Mouse (Mus musculus) R1 (cell line): ENCODE data around the gene Cdk2ap1.
"Not testable (repeated sequence)": the region's sequence is repeated elsewhere in the genome, so short reads cannot be mapped to it uniquely, and the experiment has no call there.

ENCODE experiments used
- DNase-seq: peaks from one replicate; pipeline ENCODE4 v3.0.0-alpha.2; 2018; ENCODE audit warnings: low read depth, low spot score

Cdk2ap1 gene

DNA sequence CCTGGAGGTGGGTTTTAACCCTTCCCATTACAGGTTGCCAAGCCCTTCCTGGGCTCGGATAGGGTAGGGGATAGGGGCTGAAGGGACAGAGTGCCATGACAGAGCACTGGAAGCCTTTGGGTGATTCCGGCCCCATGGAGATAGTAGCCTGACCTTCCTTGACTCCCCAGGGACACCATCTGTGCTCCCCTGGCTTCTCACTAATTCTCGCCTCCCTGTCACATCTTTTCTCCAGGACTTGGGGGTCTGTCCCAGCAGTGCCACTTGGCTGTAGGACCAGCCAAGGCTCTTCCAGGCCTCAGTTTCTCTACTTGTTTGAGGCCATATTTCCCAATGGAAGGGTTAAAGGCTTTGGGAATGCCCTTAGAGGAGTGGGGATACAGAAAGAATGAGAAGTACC lies 11.3 kb downstream of the Cdk2ap1 start:
- no peak for DNase-seq

DNA sequence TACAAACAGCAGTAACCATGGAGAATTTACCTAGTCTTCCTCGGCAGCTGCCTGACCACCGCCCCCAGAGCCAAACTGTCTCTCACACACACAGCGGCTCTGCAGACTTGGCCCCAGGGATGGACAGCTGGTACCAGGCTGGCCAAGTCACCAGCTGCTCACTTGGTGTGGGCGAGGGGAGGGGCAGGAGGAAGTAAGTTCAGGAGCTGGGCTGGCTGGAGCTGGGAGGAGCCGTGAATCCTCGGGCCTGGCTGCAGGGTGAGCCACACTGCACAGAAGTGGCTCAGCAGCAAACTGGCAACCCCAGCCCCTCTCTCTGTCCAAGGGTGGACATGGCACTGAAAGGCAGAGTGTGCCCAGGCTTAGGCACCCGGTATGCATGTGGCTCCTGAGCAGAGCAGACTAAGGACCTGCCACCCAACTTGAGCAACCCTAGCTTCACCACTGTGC lies 11.7 kb downstream of the Cdk2ap1 start:
- peak; percentile 23 for DNase-seq

DNA sequence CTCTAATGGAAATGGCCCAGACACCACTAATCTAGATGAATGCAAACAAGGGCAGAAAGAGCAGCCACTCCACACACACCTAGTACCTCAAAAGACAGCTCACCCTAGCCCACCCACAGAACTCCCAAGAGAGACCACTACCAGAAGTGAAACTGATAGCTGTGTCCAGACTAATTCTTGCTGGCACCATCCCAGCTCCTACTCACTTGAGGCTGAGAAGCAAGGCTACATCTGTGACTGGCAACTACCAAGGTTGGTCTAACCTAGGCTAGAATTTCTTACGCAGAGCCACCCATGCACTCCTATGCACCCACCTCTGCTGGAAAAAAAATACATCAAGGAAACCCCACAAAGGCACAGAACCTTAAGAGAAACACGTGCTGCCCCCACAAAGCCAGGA lies 12.5 kb downstream of the Cdk2ap1 start:
- no peak for DNase-seq

DNA sequence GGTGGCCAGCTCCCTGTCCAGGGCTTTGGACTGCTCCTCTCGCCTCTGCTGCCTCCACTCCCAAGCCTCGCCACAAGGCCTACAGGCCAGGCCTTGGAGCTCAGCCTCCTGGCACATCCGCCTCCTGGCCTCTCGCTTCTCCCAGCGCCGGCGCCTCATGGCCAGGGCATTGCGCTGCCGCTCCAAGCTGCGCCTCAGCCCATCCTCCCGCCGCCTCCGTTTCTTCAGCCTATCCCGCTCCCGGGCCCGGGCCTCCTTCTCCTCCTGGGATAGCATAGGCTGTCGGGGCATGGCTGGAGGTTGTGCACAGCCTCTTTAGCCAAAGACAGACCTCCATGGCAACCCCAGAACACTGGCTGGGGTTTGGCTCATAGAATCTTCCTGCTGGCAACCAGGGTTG lies 13.7 kb downstream of the Cdk2ap1 start:
- DNase-seq: no peak

DNA sequence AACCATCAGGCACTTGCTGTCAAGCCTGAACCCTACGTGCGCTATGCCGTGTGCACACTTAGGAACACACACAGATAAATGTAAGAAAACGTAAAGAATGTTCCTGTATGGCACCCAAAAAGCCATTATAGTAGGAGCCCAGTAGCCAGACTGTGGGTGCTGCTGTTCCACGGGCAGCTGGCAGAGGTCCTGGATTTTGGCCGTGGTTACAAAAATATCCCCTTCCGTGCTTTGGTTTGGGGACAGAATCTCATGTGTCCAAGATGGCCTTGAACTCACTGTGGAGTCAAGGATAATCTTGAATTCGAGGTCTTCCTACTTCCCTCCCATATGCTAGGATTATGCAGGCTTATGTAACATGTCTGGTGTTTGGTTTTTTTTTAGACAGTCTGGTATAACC lies 20.0 kb downstream of the Cdk2ap1 start:
- no peak for DNase-seq

DNA sequence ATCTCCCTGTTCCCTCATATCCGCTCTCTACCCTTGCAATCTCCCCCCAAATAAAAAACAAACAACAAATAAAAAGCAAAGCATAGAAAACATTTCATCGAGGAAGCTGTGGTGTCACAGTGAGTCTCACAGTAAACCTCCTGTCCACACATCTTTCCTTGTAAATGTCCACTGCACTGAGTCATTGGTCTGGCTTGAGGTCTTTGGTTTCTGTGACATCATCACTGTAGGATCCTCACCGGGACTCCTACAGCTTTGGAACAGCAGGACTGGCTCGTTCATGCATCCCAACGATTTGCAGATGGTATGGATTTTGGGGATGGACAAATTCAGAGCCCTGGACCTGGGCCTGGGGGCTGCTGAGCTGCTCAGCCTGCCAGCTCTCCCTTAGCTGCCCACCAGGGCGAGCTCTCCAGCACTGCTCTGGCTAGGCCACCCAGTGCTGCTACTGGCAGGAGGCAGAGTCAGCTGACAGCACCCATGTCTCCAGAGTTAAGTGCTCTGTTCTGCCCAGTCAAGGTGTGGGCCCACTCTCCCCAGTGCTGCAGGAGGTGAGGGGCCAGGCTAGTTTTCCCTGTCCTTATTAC lies 21.0 kb downstream of the Cdk2ap1 start:
- DNase-seq: not testable (repeated sequence)

DNA sequence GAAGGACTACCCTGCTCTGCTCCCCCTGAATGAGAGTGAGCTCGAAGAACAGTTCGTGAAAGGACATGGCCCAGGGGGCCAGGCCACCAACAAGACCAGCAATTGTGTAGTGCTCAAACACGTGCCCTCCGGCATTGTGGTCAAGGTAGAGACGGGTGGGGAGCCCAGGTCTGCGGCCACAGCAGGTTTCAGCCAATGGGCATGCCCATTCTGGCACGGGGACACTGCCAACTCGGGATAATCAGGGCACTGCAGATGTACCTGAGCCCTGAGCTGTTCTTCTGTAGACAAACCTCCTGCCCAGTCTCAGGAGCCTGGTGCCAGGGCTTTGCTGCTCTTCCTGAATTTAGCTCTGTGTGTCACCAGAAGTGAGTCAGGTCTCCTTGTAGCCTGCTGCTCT lies 24.1 kb downstream of the Cdk2ap1 start:
- no peak for DNase-seq

DNA sequence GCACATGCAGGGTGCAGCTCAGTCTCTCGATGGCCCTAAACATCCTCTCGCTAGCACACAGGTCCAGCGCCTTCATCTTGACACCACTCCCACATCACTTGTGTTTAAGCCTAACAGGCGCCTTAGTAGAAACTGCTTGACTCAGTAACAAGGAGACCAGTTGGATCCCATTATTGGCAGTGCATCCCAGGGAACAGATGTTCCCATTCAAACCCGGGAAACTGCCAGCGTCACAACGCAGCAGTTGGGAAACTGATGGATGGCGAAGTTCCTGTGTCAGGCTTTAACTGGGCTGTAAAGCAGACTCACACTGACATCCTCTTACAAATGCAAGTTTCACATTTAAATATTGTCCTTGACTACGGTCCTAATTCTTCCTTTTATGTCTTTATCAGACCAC lies 25.0 kb downstream of the Cdk2ap1 start:
- DNase-seq: no peak

DNA sequence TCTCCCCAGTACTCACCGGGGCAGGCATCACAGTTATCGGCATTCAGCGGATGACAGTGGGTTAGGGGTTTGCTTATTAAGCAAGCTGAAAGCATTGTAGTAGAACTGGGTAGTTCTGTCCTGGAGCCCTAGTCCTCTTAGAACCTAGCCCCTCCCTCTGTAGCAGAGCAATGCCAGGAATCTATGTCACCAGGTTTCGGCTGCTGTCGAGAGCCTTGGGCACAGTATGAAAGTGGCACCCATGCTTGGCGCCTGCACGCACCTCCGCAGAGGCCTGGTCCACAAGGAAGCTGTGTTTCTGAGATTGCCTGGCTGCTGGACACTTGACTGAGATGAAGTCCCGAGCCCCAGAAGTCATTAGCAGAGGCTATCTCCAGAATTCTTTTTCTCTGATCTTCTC lies 25.8 kb downstream of the Cdk2ap1 start:
- no peak for DNase-seq

DNA sequence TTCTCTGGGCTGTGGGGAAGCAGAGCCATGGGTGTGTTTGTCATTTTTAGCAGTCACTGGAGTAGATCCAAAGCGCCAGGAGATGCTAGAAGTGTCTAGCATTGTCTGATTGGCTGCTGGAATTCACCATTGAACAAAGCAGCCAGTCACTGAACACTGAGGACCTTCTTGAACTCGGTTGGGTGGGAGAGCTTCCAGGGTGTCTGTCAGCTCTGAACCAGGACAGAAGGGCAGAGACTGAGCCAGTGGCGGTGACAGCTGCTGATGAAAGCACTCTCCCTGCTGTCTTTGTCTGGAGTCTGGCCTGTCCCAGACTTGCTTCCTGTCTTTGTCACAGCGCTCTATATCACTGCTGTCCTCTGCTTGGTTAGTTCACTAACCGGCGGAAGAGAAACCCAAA lies 28.5 kb downstream of the Cdk2ap1 start:
- DNase-seq: no peak

DNA sequence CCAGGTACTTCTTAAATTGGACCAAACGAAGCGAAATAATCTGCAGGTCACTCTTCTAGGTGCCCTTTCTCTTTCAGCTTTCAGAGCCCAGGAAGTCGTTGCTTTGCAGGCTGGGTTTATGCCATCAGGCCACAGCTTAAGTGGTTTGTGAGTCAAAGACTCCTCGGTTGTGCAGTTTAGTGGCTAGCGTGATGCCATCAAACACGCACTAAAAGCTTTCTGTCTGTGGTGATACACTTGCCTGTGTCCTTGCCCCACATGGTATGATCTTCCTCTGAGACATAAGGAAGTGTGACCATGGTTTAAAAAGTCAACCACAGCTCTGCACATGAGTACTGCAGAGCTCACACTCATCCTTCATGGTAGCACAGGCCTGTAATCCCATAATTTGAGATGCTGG lies 32.8 kb downstream of the Cdk2ap1 start:
- DNase-seq: no peak

DNA sequence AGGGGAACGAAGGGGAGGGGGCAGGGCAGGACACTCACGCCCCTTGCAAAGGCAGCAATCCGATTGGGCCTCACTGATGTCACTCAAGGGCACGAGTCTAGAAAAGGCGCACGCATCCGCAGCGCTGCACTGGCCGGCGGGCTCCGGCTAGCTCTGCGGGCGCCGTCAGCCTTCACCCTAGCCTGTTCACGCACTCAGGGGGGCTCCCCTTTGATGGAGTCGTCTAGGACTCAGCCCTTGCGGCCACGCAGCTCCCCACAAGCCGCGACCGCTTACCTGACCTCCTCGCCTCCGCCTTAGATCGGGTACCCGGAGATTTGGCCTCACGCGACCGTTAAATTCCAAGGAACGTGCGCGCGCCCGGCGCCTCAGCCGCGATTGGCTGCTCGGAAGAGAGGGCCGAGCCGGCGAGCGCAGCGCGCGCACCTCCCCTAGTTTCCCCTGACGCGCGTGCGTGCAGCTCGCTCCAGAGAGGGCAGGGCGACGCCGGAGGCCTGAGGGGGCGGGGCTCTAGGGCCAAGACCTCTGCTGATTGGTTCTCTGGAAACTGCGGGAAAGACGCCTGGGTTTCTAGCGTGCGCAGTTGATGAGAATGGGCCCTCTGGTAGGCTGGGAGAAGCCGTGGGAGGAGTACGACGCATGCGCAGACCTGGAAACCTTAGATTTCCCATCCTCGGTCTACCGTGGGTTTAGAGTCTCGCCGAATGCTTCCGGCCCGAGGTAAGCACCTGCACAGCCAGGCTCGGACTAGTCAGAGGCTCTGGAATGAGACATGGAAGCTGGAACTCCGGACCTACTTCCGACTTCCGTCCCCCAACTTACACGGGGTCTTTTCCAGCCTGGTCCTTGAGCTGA lies 35.1 kb downstream of the Cdk2ap1 start, which contains the start of the genes Mphosph9 and 2810006K23Rik:
Gene Mphosph9 (minus strand): TSS at position 463 of the 855 bp plus-strand sequence.
Gene 2810006K23Rik (plus strand): TSS at position 580 of the 855 bp plus-strand sequence.
- DNase-seq: peak; percentile 100

DNA sequence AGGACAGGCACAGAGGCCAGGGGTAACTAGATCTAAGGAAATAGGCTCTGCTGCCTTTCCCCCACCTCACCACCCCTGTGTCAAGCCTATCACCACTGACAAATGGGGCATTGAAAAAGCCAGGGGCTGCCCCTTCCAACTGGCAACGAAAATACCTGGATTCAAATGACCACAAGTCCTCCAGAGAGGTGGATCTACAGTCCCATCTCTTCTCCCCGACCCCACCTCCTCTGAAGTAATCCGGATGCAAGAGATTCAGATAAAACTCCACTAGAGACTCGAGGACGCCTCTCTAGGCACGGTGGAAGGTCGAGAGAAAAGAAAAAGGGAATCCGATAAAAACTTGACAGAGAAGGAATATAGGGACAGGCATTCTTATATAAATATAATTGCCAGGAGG lies 36.1 kb downstream of the Cdk2ap1 start:
- no peak for DNase-seq

DNA sequence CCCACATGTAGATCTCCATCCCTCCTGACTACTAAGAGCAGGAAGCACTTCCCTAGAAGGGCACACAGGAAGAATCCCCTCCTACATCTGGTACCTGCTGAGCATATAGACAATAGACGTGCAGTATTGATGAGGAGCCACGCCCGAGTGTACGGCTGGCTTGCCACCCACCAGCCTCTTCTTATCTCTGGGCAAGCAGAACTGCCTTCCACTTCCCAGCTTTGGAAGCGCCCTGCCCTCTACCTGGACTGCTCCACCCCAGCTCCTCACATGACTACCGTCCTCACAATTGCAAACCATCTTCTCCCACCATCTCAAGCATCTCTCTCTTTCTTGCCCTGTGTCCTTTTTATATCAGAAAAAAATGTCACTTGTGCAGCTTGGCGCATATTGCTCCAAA lies 45.2 kb downstream of the Cdk2ap1 start:
- DNase-seq: no peak

DNA sequence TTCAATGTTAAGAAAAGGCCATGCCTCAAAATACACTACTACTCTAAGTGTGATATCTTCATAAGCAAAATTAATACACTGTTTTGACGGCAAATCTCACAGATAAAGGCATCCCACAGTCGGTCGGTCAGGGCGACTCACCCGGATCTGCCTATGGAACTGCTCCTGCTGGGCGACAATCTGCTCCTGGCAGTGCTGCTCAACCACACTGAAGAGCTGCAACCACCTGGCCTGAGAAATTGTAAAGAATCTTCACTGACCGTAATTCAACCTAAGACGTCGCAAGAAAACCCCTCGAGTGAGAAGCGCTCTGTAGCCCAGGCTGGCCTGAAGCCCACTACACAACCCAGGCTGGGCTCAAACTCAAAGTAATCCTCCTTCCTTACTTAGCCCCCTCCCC lies 46.9 kb downstream of the Cdk2ap1 start:
- DNase-seq: no peak

DNA sequence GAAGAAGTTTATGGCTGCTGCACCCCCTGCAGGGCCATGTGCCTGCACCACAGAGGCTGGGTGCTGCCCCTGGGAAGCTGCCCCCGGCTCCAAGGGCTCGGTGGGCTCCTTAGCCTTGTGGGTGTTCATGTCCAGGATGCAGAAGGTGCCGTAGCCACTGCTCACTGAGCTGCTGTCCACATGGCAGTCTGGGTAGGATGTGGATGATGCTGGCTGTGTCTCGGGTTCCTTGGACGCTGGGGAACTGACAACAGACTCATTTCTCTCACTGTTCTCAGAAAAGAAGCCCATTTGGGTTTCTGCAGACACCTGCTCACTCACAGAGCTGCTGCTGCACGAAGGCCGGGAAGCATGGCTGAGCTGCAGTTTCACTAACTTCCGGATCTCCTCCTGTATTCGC lies 47.4 kb downstream of the Cdk2ap1 start:
- DNase-seq: no peak

DNA sequence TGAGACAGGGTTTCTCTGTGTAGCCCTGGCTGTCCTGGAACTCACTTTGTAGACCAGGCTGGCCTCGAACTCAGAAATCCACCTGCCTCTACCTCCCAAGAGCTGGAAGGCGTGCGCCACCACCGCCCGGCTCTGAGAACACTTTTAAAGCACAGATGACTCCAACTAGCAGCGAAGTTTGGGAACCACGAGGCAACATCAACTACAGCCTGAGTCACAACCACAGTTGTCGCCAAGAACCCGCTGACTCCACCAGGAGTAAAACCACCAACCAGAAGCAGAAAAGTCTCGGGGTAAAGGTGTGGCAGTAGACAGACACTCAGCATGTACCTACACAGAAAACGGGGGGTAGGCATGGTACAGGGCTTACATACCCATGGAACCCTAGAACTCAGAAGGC lies 52.8 kb downstream of the Cdk2ap1 start:
- no peak for DNase-seq

DNA sequence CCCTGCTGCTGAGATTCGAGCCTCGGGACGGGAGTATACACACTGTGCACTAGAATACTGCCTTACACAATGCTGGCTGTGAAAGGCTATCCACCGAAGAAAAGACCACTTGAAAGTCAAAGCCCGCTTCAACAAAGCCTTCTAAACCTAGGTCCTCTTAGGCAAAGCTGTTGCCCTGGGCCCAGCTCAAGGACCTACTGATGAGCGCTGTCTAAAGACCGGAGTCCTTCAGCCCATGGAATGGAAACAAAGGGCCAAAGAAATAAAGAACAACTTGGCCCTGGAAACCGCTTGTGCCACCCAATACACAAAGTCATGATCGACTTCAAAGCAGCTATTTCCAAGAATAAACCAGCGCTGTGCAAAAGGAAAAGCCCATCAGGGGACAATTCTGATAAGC lies 53.7 kb downstream of the Cdk2ap1 start:
- DNase-seq: no peak

DNA sequence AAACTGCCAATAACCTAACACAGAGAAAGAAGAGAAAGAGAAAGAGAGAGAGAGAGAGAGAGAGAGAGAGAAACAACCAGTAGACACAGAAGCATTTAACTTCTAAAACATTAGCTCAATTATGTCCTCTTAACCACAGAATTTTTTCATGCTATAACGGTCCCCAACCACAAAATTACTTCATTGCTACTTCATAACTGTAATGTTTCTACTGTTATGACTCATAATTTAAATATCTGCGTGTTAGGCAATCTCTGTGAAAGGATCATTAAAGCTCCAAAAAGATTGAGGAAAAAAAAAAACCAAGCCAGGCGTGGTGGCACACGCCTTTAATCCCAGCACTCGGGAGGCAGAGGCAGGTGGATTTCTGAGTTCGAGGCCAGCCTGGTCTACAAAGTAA lies 60.0 kb downstream of the Cdk2ap1 start:
- DNase-seq: not testable (repeated sequence)

DNA sequence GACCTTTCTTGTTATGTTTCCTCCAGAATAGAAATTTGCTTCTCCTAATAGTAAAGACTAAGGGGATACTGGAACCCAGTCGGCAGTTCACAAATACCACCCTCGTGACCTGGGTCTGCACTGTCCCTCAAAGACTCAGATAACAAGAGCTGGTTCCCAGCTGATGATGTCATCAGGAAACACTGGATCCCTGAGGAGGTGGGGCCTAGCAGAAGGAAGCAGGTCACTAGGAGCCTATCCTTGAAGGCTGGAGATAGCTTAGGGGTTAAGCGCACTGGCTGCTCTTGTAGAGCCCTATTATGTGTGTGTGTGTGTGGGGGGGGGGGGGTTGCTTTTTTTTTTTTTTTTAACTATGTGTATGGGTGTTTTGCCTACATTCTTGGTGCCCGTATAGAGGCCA lies 62.8 kb downstream of the Cdk2ap1 start:
- DNase-seq: peak; percentile 65

DNA sequence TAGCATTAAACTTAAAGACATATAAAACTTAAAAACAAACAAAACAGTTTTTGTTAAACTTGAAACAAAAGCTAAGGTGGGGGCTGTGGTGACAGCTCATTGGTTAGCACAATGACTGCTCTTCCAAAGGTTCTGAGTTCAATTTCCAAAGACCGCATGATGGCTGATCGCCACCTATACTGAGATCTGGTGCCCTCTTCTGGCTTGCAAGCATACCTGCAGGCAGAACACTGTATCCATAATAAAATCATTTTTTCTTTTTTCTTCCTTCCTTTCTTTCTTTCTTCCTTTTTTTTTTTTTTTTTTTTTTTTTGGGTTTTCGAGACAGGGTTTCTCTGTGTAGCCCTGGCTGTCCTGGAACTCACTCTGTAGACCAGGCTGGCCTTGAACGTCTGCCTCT lies 63.6 kb downstream of the Cdk2ap1 start:
- DNase-seq: peak; percentile 50

DNA sequence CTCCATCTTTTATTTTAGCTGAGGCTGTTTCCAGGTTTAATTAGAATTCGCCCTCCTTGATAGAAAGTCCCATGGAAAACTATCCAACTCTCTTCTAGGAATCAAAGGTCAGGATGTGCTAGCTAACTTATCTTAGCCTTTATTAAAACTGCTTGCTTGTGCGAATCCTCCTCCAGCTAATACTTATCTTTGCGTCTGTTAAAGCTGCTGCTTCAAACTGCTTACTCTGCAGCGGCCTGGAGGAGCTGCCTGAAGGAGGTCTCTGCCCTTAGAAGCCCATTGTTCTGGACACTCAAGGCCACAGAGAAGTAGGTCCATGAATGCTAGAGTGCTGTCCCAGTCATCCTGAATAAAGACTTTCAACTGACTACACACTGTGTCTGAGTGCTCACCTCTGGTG lies 66.4 kb downstream of the Cdk2ap1 start:
- no peak for DNase-seq
